ENCODE assay signal across 8 mouse cellular contexts in genomic region chr8:120563851-120564837, GRCm38 (mm10). TPM values are rescaled to one million over a fixed set of nuclear protein-coding genes. Genes with fewer than 3 reads are reported as not detected.
A peak's percentile ranks its signal among the peaks of the same experiment; 100 is the strongest.
DNase-seq lines count a peak whose midpoint lies in the region; ATAC-seq lines count a peak whose summit lies in the region.

No protein-coding gene starts in this region.

- intact Hi-C loops in left cerebral cortex, postnatal 25 days (cut with DNase I): no loop called here

- WGBS in hindbrain, embryonic 15.5 days: 8% methylated on average over 20 of the region's 20 CpGs

- H3K4me2 ChIP-seq in hindbrain, embryonic 15.5 days: peak overlapping the region; percentile 13; the same call in 1 of the 2 replicates

- H3K27me3 ChIP-seq in hindbrain, embryonic 15.5 days: no peaks in the 10 kb centered on the region

- peaks cover 79% of the 10 kb centered on the region for H3K4me1 ChIP-seq in hindbrain, embryonic 15.5 days (replicated peaks)

- peak overlapping the region; percentile 66 for H3K27ac ChIP-seq in hindbrain, embryonic 15.5 days (replicated peaks)

- no peak overlapping the region for H3K9ac ChIP-seq in hindbrain, embryonic 15.5 days

- H3K9me3 ChIP-seq in hindbrain, embryonic 15.5 days: no peaks in the 10 kb centered on the region

- H3K4me3 ChIP-seq in hindbrain, embryonic 15.5 days: no peak overlapping the region

- ATAC-seq in hindbrain, embryonic 15.5 days (ENCODE audit: low FRiP score, low read depth): peak; percentile 52
- ATAC-seq in megakaryocyte-erythroid progenitor cell, adult 5-6 weeks (replicated peaks; ENCODE audit: low FRiP score, low TSS enrichment, poor library complexity, severe bottlenecking): peak; percentile 42

- peaks cover 20% of the 10 kb centered on the region for H3K36me3 ChIP-seq in hindbrain, embryonic 15.5 days

- DNase-seq in left cerebral cortex, adult 18-20 months (ENCODE audit: low spot score in 2 of 2): peak; percentile 60 to 72
- no peak for DNase-seq in left cerebral cortex, adult 11 months (ENCODE audit: low spot score)
- peak; percentile 80 for DNase-seq in cerebellum, adult 9-10 months
- peak; percentile 69 to 76 for DNase-seq in gastrocnemius, adult 8-10 months (ENCODE audit: low spot score in 2 of 2)
- DNase-seq in left cerebral cortex, postnatal 25 days (ENCODE audit: low spot score in 2 of 2): peak; percentile 64 to 75
- peak; percentile 79 for DNase-seq in right cerebral cortex, postnatal 14 days

RNA-seq across cellular contexts. Expression of gene Gins2, which starts 25.0 kb away (rescaled TPM):
- total RNA-seq in left cerebral cortex, adult 18-20 months (2021): 1 to 10 TPM; 2.1 to 2.4 TPM
- total RNA-seq in gastrocnemius, adult 8-10 months (2022): under 1 TPM in 3 of 4 experiments, not detected in 1; 0.09 to 0.43 (median 0.36) TPM
- polyA plus RNA-seq in hindbrain, embryonic 15.5 days (2015; fragmentation: Nextera tagmentation; extraction: Ambion mirVana): 19.0 and 24.9 TPM in 2 replicates
- total RNA-seq in left cerebral cortex, postnatal 25 days (2021): 1 to 10 TPM; 1.6 to 1.8 TPM
- 76.6 and 99.8 TPM in 2 replicates for total RNA-seq in megakaryocyte-erythroid progenitor cell, adult 5-6 weeks (2014; fragmentation: Nextera tagmentation)
- 43.8 and 62.0 TPM in 2 replicates for total RNA-seq in megakaryocyte-erythroid progenitor cell, adult 5-6 weeks (2017)

Comparison
In these comparisons a context has a peak if more than half of its experiments do, and no peak if none do; other contexts are left out.
1. RNA of gene Gins2, which starts 25.0 kb away (total RNA-seq): 43.8 to 99.8 TPM in megakaryocyte-erythroid progenitor cell, adult 5-6 weeks; 2.1 to 2.4 TPM in left cerebral cortex, adult 18-20 months, 1.6 to 1.8 TPM in left cerebral cortex, postnatal 25 days and 0.09 to 0.43 TPM in gastrocnemius, adult 8-10 months; every median in the first group is over 10 times any median in the second.